Comparison of ENCODE assay signal across 15 mouse cellular contexts in genomic region chr1:177517934-177518610, GRCm38 (mm10).
A peak's percentile ranks its signal among the peaks of the same experiment; 100 is the strongest.
DNase-seq lines count a peak whose midpoint lies in the region; ATAC-seq lines count a peak whose summit lies in the region.
"Had no signal": no experiment of that assay in that cellular context is flagged by ENCODE, and none has a peak within 500 bp of the region (broad histone marks: within the 10 kb centered on the region; RNA-seq: fewer than 3 reads in every experiment).

No protein-coding gene starts in this region.

- 18% methylated on average over 18 of the region's 18 CpGs for WGBS in kidney, embryonic 16.5 days
- WGBS in embryonic facial prominence, embryonic 12.5 days = 15% methylated on average over 18 of the region's 18 CpGs

- H3K9ac ChIP-seq in kidney, embryonic 16.5 days (replicated peaks; ENCODE audit: low read length) = no peak overlapping the region
- no peak overlapping the region for H3K9ac ChIP-seq in embryonic facial prominence, embryonic 12.5 days
- H3K9ac ChIP-seq: liver, embryonic 13.5 days had no signal

- no peaks in the 10 kb centered on the region for H3K9me3 ChIP-seq in kidney, embryonic 16.5 days (ENCODE audit: low read length)
- no peaks in the 10 kb centered on the region for H3K9me3 ChIP-seq in embryonic facial prominence, embryonic 12.5 days
- H3K9me3 ChIP-seq: liver, embryonic 13.5 days had no signal

- no peaks in the 10 kb centered on the region for H3K27me3 ChIP-seq in kidney, embryonic 16.5 days (ENCODE audit: insufficient read depth, low read length)
- H3K27me3 ChIP-seq in embryonic facial prominence, embryonic 12.5 days = no peaks in the 10 kb centered on the region
- H3K27me3 ChIP-seq: liver, embryonic 13.5 days had no signal

- H3K4me1 ChIP-seq in kidney, embryonic 16.5 days (ENCODE audit: insufficient read depth, low read length) = peaks cover 15% of the 10 kb centered on the region
- peaks cover 25% of the 10 kb centered on the region for H3K4me1 ChIP-seq in embryonic facial prominence, embryonic 12.5 days
- H3K4me1 ChIP-seq: liver, embryonic 13.5 days had no signal

- no peak overlapping the region for H3K27ac ChIP-seq in kidney, embryonic 16.5 days (ENCODE audit: low read length)
- no peak overlapping the region for H3K27ac ChIP-seq in embryonic facial prominence, embryonic 12.5 days
- H3K27ac ChIP-seq: liver, embryonic 13.5 days; macrophage had no signal

- no peak for DNase-seq in kidney, adult 9 months
- DNase-seq in embryo, embryonic 10.5 days (ENCODE audit: low spot score) = peak; percentile 83
- peak; percentile 73 for DNase-seq in neural tube, embryonic 10.5 days (ENCODE audit: extremely low spot score, low spot score)
- no peak for DNase-seq in cerebellum, postnatal 36 days
- no peak for DNase-seq in MN1 (ENCODE audit: low spot score)
- DNase-seq: cerebellum, postnatal 10 days; gastrocnemius, postnatal 36 days; liver, embryonic 13.5 days; right cerebral cortex, adult 18-20 months; thymus, adult 2 months had no signal

- no peaks in the 10 kb centered on the region for H3K36me3 ChIP-seq in kidney, embryonic 16.5 days (ENCODE audit: insufficient read depth, low read length)
- no peaks in the 10 kb centered on the region for H3K36me3 ChIP-seq in embryonic facial prominence, embryonic 12.5 days
- H3K36me3 ChIP-seq: liver, embryonic 13.5 days had no signal

- no peak overlapping the region for H3K4me3 ChIP-seq in kidney, embryonic 16.5 days (ENCODE audit: low read length)
- no peak overlapping the region for H3K4me3 ChIP-seq in embryonic facial prominence, embryonic 12.5 days
- H3K4me3 ChIP-seq: liver, embryonic 13.5 days had no signal

- no peak overlapping the region for H3K4me2 ChIP-seq in kidney, embryonic 16.5 days (replicated peaks; ENCODE audit: low read depth, low read length)
- H3K4me2 ChIP-seq in embryonic facial prominence, embryonic 12.5 days (replicated peaks) = peak overlapping the region; percentile 24; the same call in 1 of the 2 replicates
- H3K4me2 ChIP-seq: liver, embryonic 13.5 days had no signal

- 0 out of 2 replicates have a peak, but pooled peaks have one; percentile 46 for ATAC-seq in kidney, embryonic 16.5 days (ENCODE audit: low FRiP score, low TSS enrichment)
- ATAC-seq in embryonic facial prominence, embryonic 12.5 days (ENCODE audit: insufficient number of reproducible peaks, insufficient read depth, low FRiP score, low TSS enrichment) = no peak
- no peak for ATAC-seq in megakaryocyte-erythroid progenitor cell, adult 5-6 weeks (replicated peaks; ENCODE audit: low FRiP score, low TSS enrichment, poor library complexity, severe bottlenecking)
- ATAC-seq: CD4-positive, CD25-positive, alpha-beta regulatory T cell, adult 4 months had no signal

Comparison
In these comparisons a context has a peak if more than half of its experiments do, and no peak if none do; other contexts are left out.
1. DNase-seq: peak in embryo, embryonic 10.5 days (single experiment) and neural tube, embryonic 10.5 days (single experiment); none in kidney, adult 9 months (single experiment), cerebellum, postnatal 36 days (0 of 2) and MN1 (single experiment).